Mouse (Mus musculus): Measurements from ENCODE around the gene Megf6.

The Megf6 gene

GRCm38 (mm10) chr4:154252537-154253255 is 82.2 kb downstream of the Megf6 start:
- DNase-seq (ENCODE audit: low spot score in 2 of 2) = no peak

- no peak for DNase-seq (ENCODE audit: low spot score in 2 of 2)
Observed at GRCm38 (mm10) chr4:154260755-154261154, 90.2 kb downstream of the Megf6 start.

GRCm38 (mm10) chr4:154262071-154262470 is 91.5 kb downstream of the Megf6 start:
- no peak for DNase-seq (ENCODE audit: low spot score in 2 of 2)

GRCm38 (mm10) chr4:154267511-154267910 is 97.0 kb downstream of the Megf6 start:
- DNase-seq (ENCODE audit: low spot score in 2 of 2) = no peak

GRCm38 (mm10) chr4:154269520-154269919 is 99.0 kb downstream of the Megf6 start:
- DNase-seq (ENCODE audit: low spot score in 2 of 2) = no peak

- DNase-seq (ENCODE audit: low spot score in 2 of 2) = no peak
Observed at GRCm38 (mm10) chr4:154273000-154273399, 102.5 kb downstream of the Megf6 start.

- no peak for DNase-seq (ENCODE audit: low spot score in 2 of 2)
Observed at GRCm38 (mm10) chr4:154279481-154279880, 109.0 kb downstream of the Megf6 start.

GRCm38 (mm10) chr4:154283671-154284070 is 113.1 kb downstream of the Megf6 start:
- no peak for DNase-seq (ENCODE audit: low spot score in 2 of 2)

- no peak for DNase-seq (ENCODE audit: low spot score in 2 of 2)
Observed at GRCm38 (mm10) chr4:154293735-154294201, 123.2 kb downstream of the Megf6 start.

- no peak for DNase-seq (ENCODE audit: low spot score in 2 of 2)
Observed at GRCm38 (mm10) chr4:154294262-154294731, 123.8 kb downstream of the Megf6 start.

GRCm38 (mm10) chr4:154297761-154298160 is 127.2 kb downstream of the Megf6 start:
- no peak for DNase-seq (ENCODE audit: low spot score in 2 of 2)

- no peak for DNase-seq (ENCODE audit: low spot score in 2 of 2)
Observed at GRCm38 (mm10) chr4:154299541-154300271, 129.2 kb downstream of the Megf6 start.

GRCm38 (mm10) chr4:154301466-154301881 is 130.9 kb downstream of the Megf6 start, which contains the start of gene Arhgef16:
Gene Arhgef16, minus strand, starts transcription at chr4:154301676.
- DNase-seq (ENCODE audit: low spot score in 2 of 2) = no peak

- DNase-seq (ENCODE audit: low spot score in 2 of 2) = no peak
Observed at GRCm38 (mm10) chr4:154309131-154309530, 138.6 kb downstream of the Megf6 start.

GRCm38 (mm10) chr4:154310576-154311262 is 140.2 kb downstream of the Megf6 start:
- no peak for DNase-seq (ENCODE audit: low spot score in 2 of 2)

GRCm38 (mm10) chr4:154312143-154312812 is 141.7 kb downstream of the Megf6 start:
- no peak for DNase-seq (ENCODE audit: low spot score in 2 of 2)

- DNase-seq (ENCODE audit: low spot score in 2 of 2) = no peak
Observed at GRCm38 (mm10) chr4:154312935-154313621, 142.5 kb downstream of the Megf6 start.

GRCm38 (mm10) chr4:154313622-154313967 is 143.1 kb downstream of the Megf6 start:
- DNase-seq (ENCODE audit: low spot score in 2 of 2) = no peak
